Comparison of ENCODE assay signal across 9 mouse cellular contexts in genomic region chr2:147307488-147308386, GRCm38 (mm10). TPM values are rescaled to one million over a fixed set of nuclear protein-coding genes. Genes with fewer than 3 reads are reported as not detected.
DNase-seq lines count a peak whose midpoint lies in the region; ATAC-seq and TF ChIP-seq lines count a peak whose summit lies in the region.
"Had no signal": no experiment of that assay in that cellular context is flagged by ENCODE, and none has a peak within 500 bp of the region (broad histone marks: within the 10 kb centered on the region; RNA-seq: fewer than 3 reads in every experiment).

No protein-coding gene starts in this region.

- no peak overlapping the region for H3K4me2 ChIP-seq in limb, embryonic 11.5 days (ENCODE audit: low read depth, severe bottlenecking)
- H3K4me2 ChIP-seq in midbrain, postnatal 0 days (ENCODE audit: low read depth, low read length, poor library complexity, severe bottlenecking) = peak overlapping the region; percentile 36; the same call in 1 of the 2 replicates

- H3K9ac ChIP-seq in limb, embryonic 11.5 days (ENCODE audit: low read length) = no peak overlapping the region
- no peak overlapping the region for H3K9ac ChIP-seq in midbrain, postnatal 0 days (replicated peaks; ENCODE audit: low read length, poor library complexity, severe bottlenecking)

- DNase-seq in 416B (ENCODE audit: low read depth) = peak; percentile 60
- DNase-seq in adrenal gland, adult 18-20 months (ENCODE audit: low spot score in 2 of 2) = peak; percentile 54 to 58
- peak; percentile 92 for DNase-seq in embryo, embryonic 10 days (ENCODE audit: low spot score)
- peak; percentile 23 for DNase-seq in gastrocnemius, postnatal 25 days
- peak; percentile 15 to 58 for DNase-seq in kidney, adult 8-10 months
- DNase-seq in limb, embryonic 11.5 days (ENCODE audit: low spot score) = peak; percentile 86
- DNase-seq in midbrain, postnatal 0 days (ENCODE audit: low spot score) = peak; percentile 87
- peak; percentile 49 for DNase-seq in testis, postnatal 14 days (ENCODE audit: low spot score)

- no peaks in the 10 kb centered on the region for H3K9me3 ChIP-seq in limb, embryonic 11.5 days (ENCODE audit: control insufficient read depth, low read length)
- H3K9me3 ChIP-seq in midbrain, postnatal 0 days (ENCODE audit: low read length) = no peaks in the 10 kb centered on the region

- no peak overlapping the region for H3K4me3 ChIP-seq in limb, embryonic 11.5 days (ENCODE audit: low read depth, low read length)
- H3K4me3 ChIP-seq in midbrain, postnatal 0 days (ENCODE audit: low read depth, low read length) = no peak overlapping the region
- H3K4me3 ChIP-seq: erythroblast, embryonic 14.5 days had no signal

- H3K4me1 ChIP-seq in limb, embryonic 11.5 days (ENCODE audit: control insufficient read depth, insufficient read depth, low read length) = no peaks in the 10 kb centered on the region
- no peaks in the 10 kb centered on the region for H3K4me1 ChIP-seq in midbrain, postnatal 0 days (ENCODE audit: insufficient read depth, low read length)

- 24% methylated on average over 12 of the region's 12 CpGs for WGBS in limb, embryonic 11.5 days
- WGBS in midbrain, postnatal 0 days = 10% methylated on average over 12 of the region's 12 CpGs

- peak; percentile 59; the same call in 1 of the 2 replicates for ATAC-seq in limb, embryonic 11.5 days (ENCODE audit: insufficient number of reproducible peaks, low FRiP score, low TSS enrichment, low read depth)
- peak; percentile 90 for ATAC-seq in midbrain, postnatal 0 days (ENCODE audit: low FRiP score)

- H3K27ac ChIP-seq in limb, embryonic 11.5 days (replicated peaks; ENCODE audit: low read depth, low read length) = no peak overlapping the region
- H3K27ac ChIP-seq in midbrain, postnatal 0 days (ENCODE audit: low read depth, low read length) = no peak overlapping the region; the same call in 1 of the 2 replicates

- peak; percentile 98 for TF ChIP-seq CTCF in midbrain, postnatal 0 days (IDR thresholded peaks at IDR 0.05)

- no peaks in the 10 kb centered on the region for H3K36me3 ChIP-seq in limb, embryonic 11.5 days (ENCODE audit: control insufficient read depth, insufficient read depth, low read length)
- no peaks in the 10 kb centered on the region for H3K36me3 ChIP-seq in midbrain, postnatal 0 days (ENCODE audit: insufficient read depth, low read length)

- no peaks in the 10 kb centered on the region for H3K27me3 ChIP-seq in limb, embryonic 11.5 days (ENCODE audit: control insufficient read depth, insufficient read depth, low read length)
- H3K27me3 ChIP-seq in midbrain, postnatal 0 days (ENCODE audit: insufficient read depth, low read length) = peaks cover 18% of the 10 kb centered on the region

RNA-seq across cellular contexts. Expression of gene Pax1, which starts 54.0 kb away (rescaled TPM):
- total RNA-seq in adrenal gland, adult 18-20 months (2021) = under 1 TPM in 1 of 2 experiments, not detected in 1; 0.20 TPM
- not detected for total RNA-seq in gastrocnemius, postnatal 25 days (2021)
- 7.4 and 7.6 TPM in 2 replicates for polyA plus RNA-seq in limb, embryonic 11.5 days (2014; fragmentation: Nextera tagmentation; extraction: Ambion mirVana)
- total RNA-seq in midbrain, postnatal 0 days (2014; rRNA removed) = 0.49 TPM in 1 of 2 replicates, not detected in the other
- polyA plus RNA-seq in midbrain, postnatal 0 days (2015; fragmentation: Nextera tagmentation; extraction: Ambion mirVana) = not detected in 2 replicates
- polyA plus RNA-seq: erythroblast, embryonic 14.5 days had no signal

Comparison
In these comparisons a context has a peak if more than half of its experiments do, and no peak if none do; other contexts are left out.
1. DNase-seq: peak in every context shown above with its lines; median percentile 92 in embryo, embryonic 10 days; 87 in midbrain, postnatal 0 days; 86 in limb, embryonic 11.5 days; 60 in 416B; 56 in adrenal gland, adult 18-20 months; 49 in testis, postnatal 14 days; 36 in kidney, adult 8-10 months; 23 in gastrocnemius, postnatal 25 days.